Mouse (Mus musculus): Measurements from ENCODE around the gene Serpina9.

The Serpina9 gene

GRCm38 (mm10) chr12:104013620-104014019, at the start of gene Serpina9:
TSS of gene Serpina9 (minus strand) at chr12:104013755.
- no peak for DNase-seq (ENCODE audit: low spot score in 2 of 2)

- peak; percentile 13 to 42 for DNase-seq (ENCODE audit: low spot score in 2 of 2)
Observed at GRCm38 (mm10) chr12:104061862-104062261, 48.3 kb upstream of the Serpina9 start.

- no peak for DNase-seq (ENCODE audit: low spot score in 2 of 2)
Observed at GRCm38 (mm10) chr12:104060126-104060525, 46.6 kb upstream of the Serpina9 start.

- DNase-seq (ENCODE audit: low spot score in 2 of 2), result no peak
Observed at GRCm38 (mm10) chr12:104057531-104057930, 44.0 kb upstream of the Serpina9 start.

GRCm38 (mm10) chr12:104057050-104057449, 43.5 kb upstream of the Serpina9 start:
- peak; percentile 41 to 57 for DNase-seq (ENCODE audit: low spot score in 2 of 2)

GRCm38 (mm10) chr12:104055755-104056154, 42.2 kb upstream of the Serpina9 start:
- DNase-seq (ENCODE audit: low spot score in 2 of 2), result no peak

- DNase-seq (ENCODE audit: low spot score in 2 of 2), result no peak
Observed at GRCm38 (mm10) chr12:104053995-104054394, 40.4 kb upstream of the Serpina9 start.

GRCm38 (mm10) chr12:104045713-104046112, 32.2 kb upstream of the Serpina9 start:
- DNase-seq (ENCODE audit: low spot score in 2 of 2), result no peak

- DNase-seq (ENCODE audit: low spot score in 2 of 2), result no peak
Observed at GRCm38 (mm10) chr12:104044343-104044742, 30.8 kb upstream of the Serpina9 start, which contains the start of gene Serpina12. TSS of gene Serpina12 (minus strand) at chr12:104044443.

- DNase-seq (ENCODE audit: low spot score in 2 of 2), result no peak
Observed at GRCm38 (mm10) chr12:104042753-104043152, 29.2 kb upstream of the Serpina9 start.

- DNase-seq (ENCODE audit: low spot score in 2 of 2), result no peak
Observed at GRCm38 (mm10) chr12:104041401-104041800, 27.8 kb upstream of the Serpina9 start.

GRCm38 (mm10) chr12:104038181-104038580, 24.6 kb upstream of the Serpina9 start:
- DNase-seq (ENCODE audit: low spot score in 2 of 2), result no peak

- DNase-seq (ENCODE audit: low spot score in 2 of 2), result no peak
Observed at GRCm38 (mm10) chr12:104033752-104034151, 20.2 kb upstream of the Serpina9 start.

GRCm38 (mm10) chr12:104029986-104030385, 16.4 kb upstream of the Serpina9 start:
- DNase-seq (ENCODE audit: low spot score in 2 of 2), result no peak

- DNase-seq (ENCODE audit: low spot score in 2 of 2), result no peak
Observed at GRCm38 (mm10) chr12:104015280-104015679, 1.7 kb upstream of the Serpina9 start.

GRCm38 (mm10) chr12:104004689-104005088, 8.9 kb downstream of the Serpina9 start:
- DNase-seq (ENCODE audit: low spot score in 2 of 2), result no peak

GRCm38 (mm10) chr12:104003238-104003612, 10.3 kb downstream of the Serpina9 start:
- no peak for DNase-seq (ENCODE audit: low spot score in 2 of 2)

GRCm38 (mm10) chr12:104002569-104003237, 10.9 kb downstream of the Serpina9 start:
- no peak for DNase-seq (ENCODE audit: low spot score in 2 of 2)

- no peak for DNase-seq (ENCODE audit: low spot score in 2 of 2)
Observed at GRCm38 (mm10) chr12:104000594-104000993, 13.0 kb downstream of the Serpina9 start.

GRCm38 (mm10) chr12:103999611-104000010, 13.9 kb downstream of the Serpina9 start:
- DNase-seq (ENCODE audit: low spot score in 2 of 2), result no peak

GRCm38 (mm10) chr12:103996513-103996912, 17.0 kb downstream of the Serpina9 start:
- no peak for DNase-seq (ENCODE audit: low spot score in 2 of 2)

- DNase-seq (ENCODE audit: low spot score in 2 of 2), result peak; percentile 19 to 35
Observed at GRCm38 (mm10) chr12:103995292-103996072, 18.1 kb downstream of the Serpina9 start.

GRCm38 (mm10) chr12:103992945-103993344, 20.6 kb downstream of the Serpina9 start:
- DNase-seq (ENCODE audit: low spot score in 2 of 2), result peak in 1 of 2 experiments; percentile 17

All from spleen, postnatal 36 days (tissue).